Mouse (Mus musculus): ENCODE measurements around the gene Spata20. TPM values are rescaled to one million over a fixed set of nuclear protein-coding genes. Genes with fewer than 3 reads are reported as not detected.

The Spata20 gene
- polyA plus RNA-seq, 1 experiment from 2014 or later: not detected

DNA sequence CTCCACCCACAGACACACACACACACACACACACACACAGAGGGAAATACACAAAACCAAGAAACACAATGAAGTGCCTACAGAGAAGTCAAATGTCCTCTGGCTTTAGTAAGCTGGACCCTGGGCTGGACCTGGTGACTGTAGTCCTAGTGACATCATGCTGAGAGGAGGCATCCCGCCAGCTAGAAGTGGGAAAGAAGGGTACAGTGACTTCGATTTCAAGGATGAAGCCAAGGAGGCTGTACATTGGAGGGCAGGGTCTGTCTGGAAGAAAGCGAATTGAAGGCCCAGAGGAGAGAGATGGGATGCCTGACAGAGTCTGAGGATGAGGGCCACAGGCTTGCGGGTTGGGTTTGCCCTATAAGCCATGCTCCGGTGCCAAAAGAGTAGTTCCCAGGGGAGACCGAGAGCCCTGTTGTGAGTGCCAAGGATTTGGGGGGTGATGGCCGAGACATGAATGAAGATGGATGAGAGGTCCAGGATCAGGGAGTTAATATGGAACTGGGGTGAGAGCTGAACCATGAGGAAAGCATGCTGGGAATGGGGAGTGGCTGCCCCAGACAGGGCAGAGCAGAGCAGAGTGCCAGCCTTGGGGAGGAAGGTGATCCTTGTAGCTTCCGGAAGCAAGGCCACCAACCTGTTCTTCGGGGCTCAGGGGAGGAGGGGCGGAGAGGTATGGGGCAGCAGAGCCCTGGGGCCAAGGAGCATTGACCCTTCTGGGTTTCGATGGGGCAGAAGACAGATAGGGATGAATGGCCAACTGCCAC lies 3.0 kb upstream of the Spata20 start:
- no peak for ATAC-seq (replicated peaks; ENCODE audit: low FRiP score)
- no peak overlapping the region for H3K27ac ChIP-seq (ENCODE audit: low read depth, low read length)
- peaks cover 10% of the 10 kb centered on the region for H3K27me3 ChIP-seq (ENCODE audit: control insufficient read depth, insufficient read depth, low read length)
- no peaks in the 10 kb centered on the region for H3K36me3 ChIP-seq (ENCODE audit: control insufficient read depth, insufficient read depth, low read length)
- 87% methylated on average over 11 of the region's 11 CpGs for WGBS
- H3K9ac ChIP-seq (ENCODE audit: low read length): no peak overlapping the region
- no peak overlapping the region for H3K4me3 ChIP-seq (ENCODE audit: low read depth, low read length)
- DNase-seq (ENCODE audit: low spot score): no peak
- no peaks in the 10 kb centered on the region for H3K9me3 ChIP-seq (ENCODE audit: control insufficient read depth, low read length)
- peaks cover 5% of the 10 kb centered on the region; the same call in 1 of the 2 replicates for H3K4me1 ChIP-seq (replicated peaks; ENCODE audit: control insufficient read depth, insufficient read depth, low read length)
- H3K4me2 ChIP-seq (ENCODE audit: low read depth, low read length, severe bottlenecking): no peak overlapping the region

DNA sequence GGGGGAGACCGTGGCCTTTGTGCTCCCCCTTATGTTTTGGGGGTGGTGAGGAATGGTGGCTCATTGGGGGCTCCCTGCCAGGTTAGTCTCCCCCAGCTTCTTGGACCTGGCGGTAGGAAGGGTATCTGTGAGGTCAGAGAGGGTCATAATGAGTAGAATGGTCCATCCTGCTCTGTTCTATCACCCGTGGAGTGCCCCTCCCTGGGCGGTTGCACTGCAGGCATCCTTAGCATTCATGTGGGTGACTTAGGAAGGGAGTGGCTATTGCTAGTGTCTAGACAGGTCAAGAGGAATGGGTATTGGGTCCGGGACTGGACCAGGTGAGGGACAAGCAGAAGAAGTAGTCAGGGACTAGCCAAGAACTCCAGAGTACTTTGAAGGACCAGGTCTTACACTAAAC lies 756 bp downstream of the Spata20 start:
- Histone ChIP-seq H3K4me3 (ENCODE audit: low read depth, low read length) (no peak overlapping the region), H3K36me3 (ENCODE audit: control insufficient read depth, insufficient read depth, low read length) (no peaks in the 10 kb centered on the region)
- WGBS: 79% methylated on average over 5 of the region's 5 CpGs

DNA sequence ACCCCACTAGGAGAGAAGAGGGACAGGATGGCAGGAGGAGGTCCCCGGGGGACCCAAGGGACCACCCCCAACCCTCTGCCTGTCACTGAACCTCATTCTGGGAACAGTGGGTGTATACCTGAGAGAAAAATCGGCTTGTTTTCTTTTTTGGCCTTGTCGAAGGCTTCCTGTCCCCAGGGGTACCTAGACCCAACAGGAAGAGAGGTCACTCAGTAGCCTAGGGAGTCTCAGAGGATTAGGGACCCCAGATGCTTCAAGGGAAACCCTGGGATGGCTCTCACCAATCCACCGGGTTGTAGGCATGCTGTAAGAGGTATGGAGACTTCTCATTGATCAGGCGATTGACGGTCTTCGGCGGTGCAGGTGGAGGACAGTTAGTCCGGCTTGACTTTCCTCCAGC lies 1.3 kb downstream of the Spata20 start:
- 81% methylated on average over 9 of the region's 9 CpGs for WGBS

More for the DNA sequence above, 756 bp downstream of the Spata20 start:
- no peak for ATAC-seq (replicated peaks; ENCODE audit: low FRiP score)
- no peaks in the 10 kb centered on the region; the same call in 1 of the 2 replicates for H3K27me3 ChIP-seq (ENCODE audit: control insufficient read depth, insufficient read depth, low read length)
- H3K9ac ChIP-seq (ENCODE audit: low read length): no peak overlapping the region
- H3K9me3 ChIP-seq (ENCODE audit: control insufficient read depth, low read length): no peaks in the 10 kb centered on the region
- H3K27ac ChIP-seq (ENCODE audit: low read depth, low read length): no peak overlapping the region
- DNase-seq (ENCODE audit: low spot score): no peak
- H3K4me2 ChIP-seq (ENCODE audit: low read depth, low read length, severe bottlenecking): no peak overlapping the region
- H3K4me1 ChIP-seq (replicated peaks; ENCODE audit: control insufficient read depth, insufficient read depth, low read length): 0 out of 2 replicates have a peak, but pooled peaks cover 2% of the 10 kb centered on the region

DNA sequence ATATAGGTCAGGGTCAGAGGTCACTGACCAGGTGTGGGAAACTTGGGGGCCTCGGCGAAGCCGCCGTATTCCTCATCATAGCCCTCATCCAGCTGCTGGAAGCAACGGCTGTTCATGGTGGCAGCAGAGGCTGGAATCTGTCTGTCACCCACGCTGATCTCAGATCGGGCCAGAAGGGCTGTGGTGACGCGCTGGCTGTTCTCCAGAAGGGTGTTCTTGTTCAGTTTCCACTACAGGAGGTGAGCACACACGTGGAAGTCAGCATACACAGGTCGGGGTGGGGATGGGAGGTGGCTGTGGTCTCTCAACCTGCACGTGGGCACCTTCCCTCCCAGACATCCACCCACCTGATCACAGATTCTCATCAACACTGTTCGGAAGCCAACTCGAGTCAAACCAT lies 2.1 kb downstream of the Spata20 start:
- 83% methylated on average over 14 of the region's 14 CpGs for WGBS
- no peaks in the 10 kb centered on the region; the same call in 1 of the 2 replicates for H3K27me3 ChIP-seq (ENCODE audit: control insufficient read depth, insufficient read depth, low read length)

More for the DNA sequence above, 1.3 kb downstream of the Spata20 start:
- DNase-seq (ENCODE audit: low spot score) (no peak), ATAC-seq (replicated peaks; ENCODE audit: low FRiP score) (no peak)
- H3K9me3 ChIP-seq (ENCODE audit: control insufficient read depth, low read length): no peaks in the 10 kb centered on the region
- H3K9ac ChIP-seq (ENCODE audit: low read length): no peak overlapping the region
- H3K36me3 ChIP-seq (ENCODE audit: control insufficient read depth, insufficient read depth, low read length): no peaks in the 10 kb centered on the region
- no peak overlapping the region for H3K27ac ChIP-seq (ENCODE audit: low read depth, low read length)
- no peaks in the 10 kb centered on the region; the same call in 1 of the 2 replicates for H3K27me3 ChIP-seq (ENCODE audit: control insufficient read depth, insufficient read depth, low read length)
- no peak overlapping the region for H3K4me3 ChIP-seq (ENCODE audit: low read depth, low read length)
- no peak overlapping the region for H3K4me2 ChIP-seq (ENCODE audit: low read depth, low read length, severe bottlenecking)
- H3K4me1 ChIP-seq (replicated peaks; ENCODE audit: control insufficient read depth, insufficient read depth, low read length): 0 out of 2 replicates have a peak, but pooled peaks cover 2% of the 10 kb centered on the region

DNA sequence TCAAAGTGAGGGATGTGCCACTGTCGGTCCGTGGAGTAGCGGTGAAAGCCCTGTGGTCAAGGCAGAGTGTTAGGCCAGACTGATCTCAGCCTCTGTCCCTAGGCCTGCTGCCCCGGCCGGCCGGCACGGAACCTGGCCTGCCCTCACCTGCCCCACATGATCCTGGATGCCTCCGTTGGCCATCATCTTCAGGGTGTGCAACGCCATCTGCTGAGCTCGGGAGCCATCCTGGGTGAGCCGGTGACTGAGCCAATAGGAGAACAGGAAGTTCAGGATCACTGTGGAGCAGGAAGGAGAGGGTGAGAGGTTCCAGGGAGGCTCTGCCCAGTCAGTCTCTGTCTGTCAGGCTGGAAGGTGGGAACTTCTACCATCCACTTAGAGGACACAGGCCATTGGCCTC lies 2.5 kb downstream of the Spata20 start:
- Histone ChIP-seq H3K4me3 (ENCODE audit: low read depth, low read length) (no peak overlapping the region), H3K4me1 (replicated peaks; ENCODE audit: control insufficient read depth, insufficient read depth, low read length) (no peaks in the 10 kb centered on the region), H3K4me2 (ENCODE audit: low read depth, low read length, severe bottlenecking) (no peak overlapping the region), H3K27ac (ENCODE audit: low read depth, low read length) (no peak overlapping the region), H3K9me3 (ENCODE audit: control insufficient read depth, low read length) (no peaks in the 10 kb centered on the region), H3K9ac (ENCODE audit: low read length) (no peak overlapping the region), H3K36me3 (ENCODE audit: control insufficient read depth, insufficient read depth, low read length) (no peaks in the 10 kb centered on the region), H3K27me3 (ENCODE audit: control insufficient read depth, insufficient read depth, low read length) (no peaks in the 10 kb centered on the region; the same call in 1 of the 2 replicates)
- 78% methylated on average over 11 of the region's 11 CpGs for WGBS
- ATAC-seq (replicated peaks; ENCODE audit: low FRiP score) (no peak), DNase-seq (ENCODE audit: low spot score) (no peak)

More for the DNA sequence above, 2.1 kb downstream of the Spata20 start:
- ATAC-seq (replicated peaks; ENCODE audit: low FRiP score) (no peak), DNase-seq (ENCODE audit: low spot score) (no peak)
- H3K4me1 ChIP-seq (replicated peaks; ENCODE audit: control insufficient read depth, insufficient read depth, low read length): no peaks in the 10 kb centered on the region
- H3K4me3 ChIP-seq (ENCODE audit: low read depth, low read length): no peak overlapping the region
- H3K27ac ChIP-seq (ENCODE audit: low read depth, low read length): no peak overlapping the region
- no peak overlapping the region for H3K9ac ChIP-seq (ENCODE audit: low read length)
- H3K36me3 ChIP-seq (ENCODE audit: control insufficient read depth, insufficient read depth, low read length): no peaks in the 10 kb centered on the region
- no peak overlapping the region for H3K4me2 ChIP-seq (ENCODE audit: low read depth, low read length, severe bottlenecking)
- no peaks in the 10 kb centered on the region for H3K9me3 ChIP-seq (ENCODE audit: control insufficient read depth, low read length)

DNA sequence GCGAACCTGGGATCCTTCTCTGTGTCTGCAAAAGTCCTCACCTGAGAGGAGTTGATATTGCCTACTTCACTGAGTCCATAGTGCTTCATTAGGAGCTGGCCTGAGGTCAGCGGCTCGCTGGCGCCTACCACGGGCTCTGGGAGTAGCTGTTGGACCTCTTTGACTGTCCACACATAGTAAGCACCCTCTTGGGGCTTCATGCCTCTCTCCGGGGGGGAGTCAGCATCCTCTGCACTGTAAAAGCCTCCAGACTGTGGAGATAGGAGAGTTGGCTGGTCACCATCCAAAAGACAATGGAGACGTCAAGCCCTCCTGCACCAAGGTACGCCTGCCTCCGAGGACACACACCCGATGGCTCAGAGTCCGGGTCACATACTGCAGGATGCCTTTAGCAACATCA lies 3.2 kb downstream of the Spata20 start:
- Histone ChIP-seq H3K4me1 (replicated peaks; ENCODE audit: control insufficient read depth, insufficient read depth, low read length) (no peaks in the 10 kb centered on the region), H3K4me3 (ENCODE audit: low read depth, low read length) (no peak overlapping the region), H3K9me3 (ENCODE audit: control insufficient read depth, low read length) (no peaks in the 10 kb centered on the region), H3K27me3 (ENCODE audit: control insufficient read depth, insufficient read depth, low read length) (no peaks in the 10 kb centered on the region), H3K27ac (ENCODE audit: low read depth, low read length) (no peak overlapping the region), H3K9ac (ENCODE audit: low read length) (no peak overlapping the region), H3K4me2 (ENCODE audit: low read depth, low read length, severe bottlenecking) (no peak overlapping the region), H3K36me3 (ENCODE audit: control insufficient read depth, insufficient read depth, low read length) (no peaks in the 10 kb centered on the region)
- ATAC-seq (replicated peaks; ENCODE audit: low FRiP score): no peak
- 91% methylated on average over 11 of the region's 11 CpGs for WGBS
- DNase-seq (ENCODE audit: low spot score): no peak

DNA sequence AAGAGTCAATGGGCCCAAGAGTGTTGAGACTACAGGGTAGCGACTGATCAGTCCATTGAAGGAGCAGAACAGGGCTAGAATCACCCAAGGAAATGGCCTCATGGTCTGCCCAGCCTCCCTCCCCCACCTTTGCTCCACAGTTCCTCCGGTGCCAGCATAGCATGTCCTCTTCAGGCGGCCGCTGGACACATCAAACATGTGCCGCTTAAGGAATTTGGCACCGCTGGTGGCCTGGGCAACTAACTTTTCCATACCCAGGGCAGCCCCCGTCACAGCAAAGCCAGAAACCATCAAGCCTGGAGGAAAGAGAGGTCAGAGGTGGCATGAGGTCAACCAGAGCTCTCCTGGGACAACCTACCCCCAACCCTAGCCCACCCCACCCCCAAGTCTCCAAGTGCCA lies 4.0 kb downstream of the Spata20 start:
- Histone ChIP-seq H3K27me3 (ENCODE audit: control insufficient read depth, insufficient read depth, low read length) (no peaks in the 10 kb centered on the region), H3K27ac (ENCODE audit: low read depth, low read length) (no peak overlapping the region), H3K4me2 (ENCODE audit: low read depth, low read length, severe bottlenecking) (no peak overlapping the region), H3K36me3 (ENCODE audit: control insufficient read depth, insufficient read depth, low read length) (no peaks in the 10 kb centered on the region), H3K4me1 (replicated peaks; ENCODE audit: control insufficient read depth, insufficient read depth, low read length) (no peaks in the 10 kb centered on the region), H3K9ac (ENCODE audit: low read length) (no peak overlapping the region), H3K4me3 (ENCODE audit: low read depth, low read length) (no peak overlapping the region), H3K9me3 (ENCODE audit: control insufficient read depth, low read length) (no peaks in the 10 kb centered on the region)
- no peak for ATAC-seq (replicated peaks; ENCODE audit: low FRiP score)
- WGBS: 90% methylated on average over 7 of the region's 7 CpGs
- DNase-seq (ENCODE audit: low spot score): no peak

DNA sequence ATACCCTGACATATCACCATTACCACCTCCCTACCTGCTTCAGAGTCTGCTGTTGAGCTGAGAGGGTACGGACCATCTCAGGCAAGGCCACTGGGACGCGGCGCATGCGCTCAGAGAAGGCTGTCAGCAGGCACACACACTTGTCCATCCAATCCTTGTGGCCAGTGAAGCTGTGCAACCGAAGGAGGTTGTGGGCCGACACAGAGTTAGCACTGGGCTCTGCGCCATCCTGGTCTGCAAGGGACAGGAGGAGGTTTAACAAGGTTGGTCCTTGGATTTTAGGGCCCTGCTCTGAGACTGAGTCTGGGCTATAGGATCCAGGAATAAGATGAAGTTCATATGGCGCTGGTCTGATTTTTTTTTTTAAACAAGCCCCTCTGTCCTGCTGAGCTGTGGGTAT lies 5.6 kb downstream of the Spata20 start:
- Histone ChIP-seq H3K4me2 (ENCODE audit: low read depth, low read length, severe bottlenecking) (no peak overlapping the region), H3K9ac (ENCODE audit: low read length) (no peak overlapping the region), H3K27ac (ENCODE audit: low read depth, low read length) (no peak overlapping the region), H3K4me3 (ENCODE audit: low read depth, low read length) (no peak overlapping the region), H3K36me3 (ENCODE audit: control insufficient read depth, insufficient read depth, low read length) (no peaks in the 10 kb centered on the region), H3K9me3 (ENCODE audit: control insufficient read depth, low read length) (no peaks in the 10 kb centered on the region), H3K4me1 (replicated peaks; ENCODE audit: control insufficient read depth, insufficient read depth, low read length) (0 out of 2 replicates have a peak, but pooled peaks cover 2% of the 10 kb centered on the region), H3K27me3 (ENCODE audit: control insufficient read depth, insufficient read depth, low read length) (peaks cover 5% of the 10 kb centered on the region)
- ATAC-seq (replicated peaks; ENCODE audit: low FRiP score) (no peak), DNase-seq (ENCODE audit: low spot score) (no peak)
- WGBS: 92% methylated on average over 9 of the region's 9 CpGs

DNA sequence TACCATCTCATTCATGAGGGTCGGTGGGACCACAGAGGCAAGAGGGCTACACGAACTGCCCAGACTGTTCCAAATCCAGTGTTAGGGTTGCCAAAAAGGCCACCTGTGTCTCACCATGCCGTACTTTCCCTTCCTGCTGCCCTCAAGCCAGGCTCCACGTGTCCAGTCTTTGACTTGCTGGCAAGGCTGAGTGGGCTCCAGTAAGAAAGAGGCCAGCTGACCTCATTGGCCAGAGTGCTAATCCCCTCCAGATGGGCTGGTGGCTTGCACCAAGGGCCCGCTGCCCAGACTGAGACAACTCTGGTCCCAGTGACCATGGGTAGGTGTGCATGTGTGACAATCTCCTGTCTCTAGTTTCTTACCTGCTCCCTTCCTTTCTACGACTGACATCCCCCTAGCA lies 8.3 kb downstream of the Spata20 start:
- Histone ChIP-seq H3K4me1 (replicated peaks; ENCODE audit: control insufficient read depth, insufficient read depth, low read length) (peaks cover 6% of the 10 kb centered on the region; the same call in 1 of the 2 replicates), H3K4me2 (ENCODE audit: low read depth, low read length, severe bottlenecking) (no peak overlapping the region), H3K9ac (ENCODE audit: low read length) (no peak overlapping the region), H3K36me3 (ENCODE audit: control insufficient read depth, insufficient read depth, low read length) (no peaks in the 10 kb centered on the region), H3K9me3 (ENCODE audit: control insufficient read depth, low read length) (no peaks in the 10 kb centered on the region), H3K27me3 (ENCODE audit: control insufficient read depth, insufficient read depth, low read length) (peaks cover 19% of the 10 kb centered on the region), H3K4me3 (ENCODE audit: low read depth, low read length) (no peak overlapping the region), H3K27ac (ENCODE audit: low read depth, low read length) (no peak overlapping the region)
- DNase-seq (ENCODE audit: low spot score): no peak
- no peak for ATAC-seq (replicated peaks; ENCODE audit: low FRiP score)
- 73% methylated on average over 6 of the region's 6 CpGs for WGBS

Measured in forebrain, embryonic 11.5 days (tissue).